Mouse (Mus musculus) erythroblast, embryonic 14.5 days (primary cell): ENCODE results near the gene Paqr8.

Source experiments
- GATA1 ChIP-seq: IDR thresholded peaks from 2 replicates; pipeline ENCODE4 v1.6.1; 2012; ENCODE audit warnings: low read length, inconsistent platforms, mixed read lengths
- TAL1 ChIP-seq: IDR thresholded peaks from 3 replicates; pipeline ENCODE4 v1.6.1; 2012; ENCODE audit warnings: low read length, inconsistent platforms, mixed read lengths

DNA sequence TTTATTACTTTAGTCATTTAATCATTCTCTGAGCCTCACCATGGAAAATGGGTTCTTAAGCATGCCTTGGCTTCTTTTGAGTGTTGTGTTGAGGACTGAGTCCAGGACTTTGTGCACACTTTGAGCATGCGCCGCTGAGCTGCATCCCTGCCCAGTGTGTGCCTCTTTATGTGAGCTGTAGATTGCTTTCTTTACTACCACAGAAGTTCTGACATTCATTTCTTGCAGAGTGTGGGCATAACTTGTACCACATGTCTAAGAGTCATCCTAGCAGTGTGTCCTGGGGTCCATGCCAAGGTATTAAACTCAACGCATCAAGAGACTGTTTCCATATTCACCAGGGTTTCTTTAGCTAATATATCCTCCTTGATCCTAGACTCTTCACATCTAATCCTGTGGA, 28.5 kb upstream of the Paqr8 start:
- TF ChIP-seq GATA1 (no peak), TAL1 (no peak)
